Mouse (Mus musculus): ENCODE measurements at regions not wholly inside any gene's neighbourhood (a gene's known extent, or its start where the extent isn't known, plus 50 kb on each side); places are given as distances from the start of the nearest gene placed in this dataset.
A peak's percentile ranks its signal among the peaks of the same experiment; 100 is the strongest.

- 68% methylated on average over 6 of the region's 6 CpGs for WGBS
Observed at GRCm38 (mm10) chr11:19463730-19464358, 445.1 kb upstream of the Meis1 start.

GRCm38 (mm10) chr11:19468373-19468772 lies 449.6 kb upstream of the Meis1 start:
- no peaks in the 10 kb centered on the region for H3K4me1 ChIP-seq (replicated peaks)
- H3K4me3 ChIP-seq (replicated peaks): no peak overlapping the region
- WGBS: 83% methylated on average over 3 of the region's 3 CpGs
- H3K9ac ChIP-seq: no peak overlapping the region
- H3K27me3 ChIP-seq (replicated peaks): no peaks in the 10 kb centered on the region
- ATAC-seq: no peak
- no peaks in the 10 kb centered on the region for H3K9me3 ChIP-seq
- no peak overlapping the region for H3K4me2 ChIP-seq (replicated peaks)
- H3K27ac ChIP-seq: no peak overlapping the region
- no peaks in the 10 kb centered on the region for H3K36me3 ChIP-seq

More at GRCm38 (mm10) chr11:19463730-19464358, 445.1 kb upstream of the Meis1 start:
- Histone ChIP-seq H3K4me2 (replicated peaks) (no peak overlapping the region), H3K27me3 (replicated peaks) (no peaks in the 10 kb centered on the region), H3K36me3 (no peaks in the 10 kb centered on the region), H3K4me1 (replicated peaks) (no peaks in the 10 kb centered on the region), H3K9me3 (no peaks in the 10 kb centered on the region), H3K9ac (no peak overlapping the region), H3K27ac (no peak overlapping the region), H3K4me3 (replicated peaks) (no peak overlapping the region)
- no peak for ATAC-seq

DNA sequence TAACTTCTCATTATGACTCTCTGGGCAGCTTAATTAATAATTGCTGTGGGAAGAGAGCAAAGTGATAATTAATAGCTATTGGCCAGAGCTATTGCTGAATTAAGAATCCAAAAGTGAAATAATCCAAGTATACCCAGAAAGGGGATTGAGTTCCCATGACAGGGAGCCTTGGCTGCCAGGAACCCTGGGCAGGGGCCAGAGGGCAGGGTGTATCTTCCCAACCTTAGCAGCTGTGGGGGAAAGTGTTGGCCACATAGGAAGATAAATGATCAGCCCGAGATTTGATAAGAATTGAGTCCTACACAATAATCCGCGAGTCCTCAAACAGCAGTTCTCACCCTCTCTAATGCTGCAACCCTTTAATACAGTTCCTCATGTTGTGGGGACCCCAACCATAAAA lies 450.0 kb upstream of the Meis1 start:
- WGBS: 92% methylated on average over 3 of the region's 3 CpGs
- Histone ChIP-seq H3K4me2 (replicated peaks) (no peak overlapping the region), H3K9me3 (no peaks in the 10 kb centered on the region), H3K36me3 (no peaks in the 10 kb centered on the region), H3K4me1 (replicated peaks) (no peaks in the 10 kb centered on the region), H3K9ac (no peak overlapping the region), H3K4me3 (replicated peaks) (no peak overlapping the region), H3K27me3 (replicated peaks) (no peaks in the 10 kb centered on the region), H3K27ac (no peak overlapping the region)
- ATAC-seq: no peak

DNA sequence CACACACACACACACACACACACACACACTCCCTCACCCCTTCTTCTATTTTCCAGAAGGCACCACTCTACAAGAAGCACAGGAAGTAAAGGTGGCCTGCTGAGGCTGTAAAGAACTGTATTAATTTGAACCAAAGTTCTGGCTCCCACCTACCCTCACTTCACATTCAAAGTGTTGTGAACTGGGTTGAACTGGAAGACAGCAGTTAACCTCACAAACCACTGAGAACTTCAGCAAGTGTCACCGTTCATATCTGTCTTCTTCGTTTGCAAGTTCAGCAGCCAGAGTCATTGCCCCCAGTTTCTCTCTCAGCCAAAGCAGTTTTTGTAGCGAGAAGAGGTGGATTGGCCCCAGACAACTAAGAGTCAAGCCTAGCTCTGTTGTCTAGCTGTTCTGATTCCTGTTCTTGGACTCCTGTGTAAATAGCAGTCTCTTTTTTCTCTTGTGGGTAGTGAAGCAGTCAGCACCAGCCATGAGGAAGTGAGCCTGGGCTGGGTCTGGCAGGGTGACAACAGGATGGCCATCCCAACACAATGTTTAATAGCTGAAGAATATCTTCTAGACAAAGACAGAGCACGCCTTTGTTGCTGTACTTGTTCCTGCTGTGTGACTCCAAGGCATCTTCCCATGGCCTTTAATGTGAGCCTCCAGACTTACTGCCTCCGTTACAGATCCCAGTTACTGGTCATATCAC lies 452.0 kb upstream of the Meis1 start:
- H3K27ac ChIP-seq: no peak overlapping the region
- no peaks in the 10 kb centered on the region for H3K36me3 ChIP-seq
- H3K9ac ChIP-seq: no peak overlapping the region
- no peaks in the 10 kb centered on the region for H3K27me3 ChIP-seq (replicated peaks)
- 0 out of 2 replicates have a peak, but pooled peaks cover 4% of the 10 kb centered on the region for H3K4me1 ChIP-seq (replicated peaks)
- H3K9me3 ChIP-seq: no peaks in the 10 kb centered on the region
- H3K4me2 ChIP-seq (replicated peaks): no peak overlapping the region
- ATAC-seq: no peak
- H3K4me3 ChIP-seq (replicated peaks): no peak overlapping the region
- 92% methylated on average over 5 of the region's 5 CpGs for WGBS

DNA sequence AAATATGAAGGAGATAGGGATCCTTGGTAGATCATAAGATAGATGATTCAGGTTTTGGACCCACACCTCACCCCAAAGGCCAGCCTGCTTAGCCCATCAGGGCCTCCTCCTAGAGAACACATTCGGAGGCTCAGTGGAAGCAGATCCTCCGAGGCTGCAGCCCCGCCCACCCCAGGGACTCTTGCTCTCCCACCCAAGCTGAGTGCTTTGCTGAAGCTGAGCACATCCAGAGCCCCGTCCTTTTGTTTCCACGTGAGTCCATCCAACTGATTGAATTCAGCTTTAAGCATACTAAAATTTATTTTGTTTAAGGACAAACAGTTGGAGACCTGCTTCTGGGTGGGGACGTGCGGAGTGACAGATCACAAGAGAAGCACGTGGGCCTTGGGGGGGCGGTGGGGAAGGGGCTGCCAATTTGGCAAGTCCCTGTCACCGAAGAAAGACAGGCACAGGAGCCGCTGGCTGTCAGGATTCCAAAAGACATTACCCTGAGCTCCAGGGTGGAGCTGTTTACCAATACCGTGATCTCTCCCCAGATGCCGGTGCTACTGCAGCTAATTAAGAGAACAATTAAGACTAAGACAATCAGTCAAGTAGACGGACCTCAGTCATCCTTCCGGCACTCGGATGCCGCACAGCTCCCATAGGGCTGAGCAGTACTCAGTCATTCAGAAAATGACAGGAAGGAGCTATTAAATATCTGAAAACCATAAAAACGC lies 448.9 kb upstream of the Spred2 start:
- Histone ChIP-seq H3K36me3 (no peaks in the 10 kb centered on the region), H3K9me3 (no peaks in the 10 kb centered on the region), H3K4me2 (replicated peaks) (peak overlapping the region; percentile 30), H3K4me3 (replicated peaks) (no peak overlapping the region), H3K27me3 (replicated peaks) (no peaks in the 10 kb centered on the region), H3K27ac (no peak overlapping the region), H3K9ac (no peak overlapping the region), H3K4me1 (replicated peaks) (0 out of 2 replicates have a peak, but pooled peaks cover 4% of the 10 kb centered on the region)
- 20% methylated on average over 18 of the region's 18 CpGs for WGBS
- 0 out of 2 replicates have a peak, but pooled peaks have one; percentile 53 for ATAC-seq

DNA sequence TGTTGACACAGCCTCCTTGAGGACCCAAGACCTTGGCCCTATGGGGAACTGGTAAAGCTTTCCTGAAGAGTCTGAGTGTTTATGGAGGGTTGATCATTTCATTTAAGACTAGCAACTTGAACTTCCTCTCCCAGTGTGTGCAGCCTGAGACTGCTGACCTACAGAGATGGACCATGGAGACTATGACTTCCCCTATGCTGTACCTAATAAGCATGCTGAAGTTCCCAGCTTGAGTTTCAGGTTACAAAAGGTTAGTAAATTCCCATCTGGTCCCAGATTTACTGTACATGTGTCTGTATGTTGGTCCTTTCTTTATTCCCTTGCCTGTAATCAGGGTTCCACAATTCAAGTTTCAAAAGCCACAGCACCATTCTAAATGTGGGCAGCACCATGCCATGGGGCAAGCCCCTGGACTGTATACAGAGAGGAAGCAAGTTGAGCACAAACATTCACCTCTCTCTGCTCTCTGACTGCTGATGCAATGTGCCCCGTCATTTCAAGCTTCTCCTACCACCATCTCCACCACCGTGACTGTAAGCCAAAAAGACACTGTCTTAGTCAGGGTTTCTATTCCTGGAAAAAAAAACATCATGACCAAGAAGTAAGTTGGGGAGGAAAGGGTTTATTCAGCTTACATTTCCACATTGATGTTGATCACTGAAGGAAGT lies 431.0 kb upstream of the Spred2 start:
- H3K27me3 ChIP-seq (replicated peaks): no peaks in the 10 kb centered on the region

DNA sequence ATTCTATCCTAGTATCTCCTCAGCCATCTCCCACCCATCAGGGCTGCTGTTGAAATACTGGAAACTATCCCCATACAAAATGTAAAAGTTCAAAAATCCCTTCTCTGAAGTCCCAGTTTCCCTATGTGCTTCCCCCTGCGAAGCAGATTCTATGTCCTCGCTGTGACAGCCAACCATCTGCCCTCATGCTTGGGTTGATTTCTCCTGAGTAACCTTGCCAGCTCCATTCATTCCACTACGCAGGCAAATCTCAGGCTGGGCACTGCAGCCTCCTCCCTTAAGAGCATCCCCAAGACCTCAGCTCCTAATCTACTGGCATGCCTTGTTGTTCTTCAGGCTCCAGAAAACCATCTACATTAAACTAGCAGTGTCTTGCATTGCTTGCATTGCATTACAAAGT lies 402.5 kb upstream of the Spred2 start:
- Histone ChIP-seq H3K9me3 (no peaks in the 10 kb centered on the region), H3K4me1 (replicated peaks) (no peaks in the 10 kb centered on the region), H3K4me2 (replicated peaks) (no peak overlapping the region), H3K36me3 (no peaks in the 10 kb centered on the region), H3K27ac (no peak overlapping the region), H3K27me3 (replicated peaks) (no peaks in the 10 kb centered on the region), H3K9ac (no peak overlapping the region), H3K4me3 (replicated peaks) (no peak overlapping the region)
- no peak for ATAC-seq
- 89% methylated on average over 3 of the region's 3 CpGs for WGBS

More for the DNA sequence above, 431.0 kb upstream of the Spred2 start:
- H3K9ac ChIP-seq: no peak overlapping the region
- no peak overlapping the region for H3K4me2 ChIP-seq (replicated peaks)
- no peaks in the 10 kb centered on the region for H3K4me1 ChIP-seq (replicated peaks)
- no peaks in the 10 kb centered on the region for H3K36me3 ChIP-seq
- no peaks in the 10 kb centered on the region for H3K9me3 ChIP-seq
- no peak overlapping the region for H3K27ac ChIP-seq
- no peak overlapping the region for H3K4me3 ChIP-seq (replicated peaks)
- WGBS: 84% methylated on average over 2 of the region's 2 CpGs
- no peak for ATAC-seq

DNA sequence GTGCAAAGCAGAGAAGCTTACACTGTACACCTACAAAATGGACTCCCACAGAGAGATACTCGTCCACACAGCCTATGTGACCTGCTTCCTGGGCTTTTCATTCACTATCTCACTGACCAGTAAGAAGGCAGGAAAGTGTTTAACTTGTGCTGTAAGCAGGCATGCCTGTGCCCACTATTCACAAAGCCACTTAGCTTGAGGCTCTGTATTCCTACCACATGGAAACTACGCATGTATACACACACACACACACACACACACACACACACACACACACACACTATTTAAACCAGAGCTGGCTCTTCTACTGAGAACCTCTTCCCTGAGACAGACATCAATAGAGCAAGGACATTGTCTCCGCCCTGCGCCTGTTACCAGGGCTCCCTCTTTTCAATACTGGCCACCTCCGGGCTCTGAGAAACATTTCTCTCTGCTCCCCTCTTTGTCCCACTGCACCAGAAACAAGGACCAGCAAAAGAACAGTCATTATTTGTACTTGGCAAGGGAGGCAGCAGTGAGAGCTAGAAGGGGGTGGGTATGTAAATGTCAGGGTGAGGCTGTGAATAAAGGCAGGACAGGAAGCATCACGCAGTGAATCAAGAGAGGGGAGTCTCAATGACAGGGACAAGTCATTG lies 400.2 kb upstream of the Spred2 start:
- H3K9me3 ChIP-seq: no peaks in the 10 kb centered on the region
- H3K4me3 ChIP-seq (replicated peaks): no peak overlapping the region
- H3K27me3 ChIP-seq (replicated peaks): no peaks in the 10 kb centered on the region
- no peak overlapping the region for H3K27ac ChIP-seq
- no peak overlapping the region for H3K4me2 ChIP-seq (replicated peaks)
- no peak for ATAC-seq
- H3K4me1 ChIP-seq (replicated peaks): no peaks in the 10 kb centered on the region
- WGBS: 67% methylated on average over 6 of the region's 6 CpGs
- H3K9ac ChIP-seq: no peak overlapping the region
- H3K36me3 ChIP-seq: no peaks in the 10 kb centered on the region

DNA sequence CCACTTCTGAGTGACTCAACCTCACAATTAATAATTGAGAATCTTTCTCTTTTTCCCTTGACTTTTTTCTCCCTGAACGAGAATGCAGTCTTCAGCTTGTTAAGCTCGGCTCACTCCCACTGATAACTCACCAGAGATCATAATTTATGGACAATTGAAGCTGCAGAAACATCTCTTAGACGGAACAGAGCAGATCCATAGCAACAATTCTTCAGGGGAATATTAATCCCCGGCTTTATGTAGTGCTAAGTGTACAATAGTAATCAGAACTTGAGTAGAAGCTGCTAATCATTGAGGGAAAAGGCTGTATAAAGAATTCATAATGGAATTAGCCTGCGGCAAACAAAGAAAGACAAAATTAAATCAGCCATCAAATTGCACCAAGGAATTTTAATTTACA lies 395.0 kb upstream of the Spred2 start:
- no peak for ATAC-seq
- 40% methylated on average over 5 of the region's 5 CpGs for WGBS
- no peaks in the 10 kb centered on the region for H3K9me3 ChIP-seq

DNA sequence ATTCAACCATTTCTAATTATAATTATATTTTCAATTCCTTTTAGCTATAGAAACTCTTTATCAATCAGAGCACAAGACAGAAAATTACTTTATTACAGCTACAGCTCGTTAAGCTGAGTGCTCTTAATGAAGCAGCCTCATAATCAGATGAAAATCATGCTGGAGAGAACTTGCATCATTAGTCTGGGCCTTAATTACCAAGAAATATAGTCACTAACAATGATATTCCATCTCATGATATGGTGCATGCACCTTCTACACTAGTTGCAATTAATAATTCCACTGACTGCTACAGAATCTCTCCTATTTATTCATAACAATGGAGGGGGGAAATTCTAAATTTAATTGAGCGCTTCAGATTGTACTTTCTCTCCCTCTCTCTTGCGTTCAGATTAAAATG lies 393.5 kb upstream of the Spred2 start:
- 77% methylated on average over 3 of the region's 3 CpGs for WGBS
- H3K27me3 ChIP-seq (replicated peaks): no peaks in the 10 kb centered on the region
- H3K27ac ChIP-seq: no peak overlapping the region
- H3K9ac ChIP-seq: no peak overlapping the region
- no peaks in the 10 kb centered on the region for H3K36me3 ChIP-seq
- no peak for ATAC-seq
- H3K9me3 ChIP-seq: no peaks in the 10 kb centered on the region
- H3K4me1 ChIP-seq (replicated peaks): 0 out of 2 replicates have a peak, but pooled peaks cover 3% of the 10 kb centered on the region
- no peak overlapping the region for H3K4me3 ChIP-seq (replicated peaks)
- no peak overlapping the region for H3K4me2 ChIP-seq (replicated peaks)

More for the DNA sequence above, 395.0 kb upstream of the Spred2 start:
- no peaks in the 10 kb centered on the region for H3K36me3 ChIP-seq
- H3K4me1 ChIP-seq (replicated peaks): 0 out of 2 replicates have a peak, but pooled peaks cover 3% of the 10 kb centered on the region
- H3K9ac ChIP-seq: no peak overlapping the region
- H3K27me3 ChIP-seq (replicated peaks): no peaks in the 10 kb centered on the region
- H3K27ac ChIP-seq: no peak overlapping the region
- no peak overlapping the region for H3K4me2 ChIP-seq (replicated peaks)
- no peak overlapping the region for H3K4me3 ChIP-seq (replicated peaks)

DNA sequence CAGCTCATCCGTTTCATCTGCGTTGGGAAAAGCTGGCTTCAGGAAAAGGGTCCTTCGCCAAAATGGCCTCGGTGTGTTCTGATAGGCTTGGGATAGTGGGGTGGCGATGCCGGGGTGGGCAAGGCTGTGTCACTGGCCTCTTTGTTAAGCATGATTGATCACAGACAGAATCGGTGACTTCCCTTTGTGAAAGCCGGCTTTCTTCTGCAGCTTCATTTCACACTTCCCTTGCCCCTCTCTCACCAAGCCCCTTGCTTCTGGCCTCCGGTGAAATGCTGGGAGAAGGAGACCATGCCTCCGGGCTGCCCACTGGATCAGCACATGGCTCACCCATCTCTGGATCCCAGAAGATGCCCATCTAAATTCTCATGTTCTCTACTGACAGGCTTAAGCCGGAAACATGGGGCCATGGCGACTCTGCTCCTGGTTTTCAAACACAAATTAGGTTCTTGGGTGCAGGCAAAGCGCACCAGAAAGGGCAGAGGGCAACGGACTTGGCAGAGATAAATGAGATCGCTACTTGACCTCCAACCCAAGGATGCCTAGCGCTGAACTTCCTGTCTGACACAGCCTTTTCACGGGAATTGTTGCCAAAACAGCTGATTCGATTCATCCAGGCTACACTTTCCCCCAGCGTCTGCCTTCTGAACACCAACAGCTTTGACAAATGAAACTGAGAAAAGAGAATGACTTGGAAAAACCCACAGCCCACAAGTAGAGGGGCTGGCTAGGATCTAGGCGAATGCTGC lies 392.7 kb upstream of the Spred2 start:
- H3K4me1 ChIP-seq (replicated peaks): 0 out of 2 replicates have a peak, but pooled peaks cover 3% of the 10 kb centered on the region
- 0 out of 2 replicates have a peak overlapping the region, but pooled peaks have one; percentile 0 for H3K4me2 ChIP-seq (replicated peaks)
- 32% methylated on average over 20 of the region's 20 CpGs for WGBS
- ATAC-seq: no peak
- H3K27ac ChIP-seq: no peak overlapping the region
- H3K9me3 ChIP-seq: no peaks in the 10 kb centered on the region
- no peaks in the 10 kb centered on the region for H3K36me3 ChIP-seq
- H3K4me3 ChIP-seq (replicated peaks): no peak overlapping the region
- H3K27me3 ChIP-seq (replicated peaks): no peaks in the 10 kb centered on the region
- no peak overlapping the region for H3K9ac ChIP-seq

All from intestine, embryonic 15.5 days (tissue).